Mouse (Mus musculus): Measurements from ENCODE around the gene Slc5a4b. TPM values are rescaled to one million over a fixed set of nuclear protein-coding genes. Genes with fewer than 3 reads are reported as not detected.

Slc5a4b gene
- total RNA-seq, 2 experiments from 2014 or later, result not detected

Small RNAs within 50 kb of the gene (microRNA-seq; reads per million reads assigned to microRNA genes)
- gene Mir6409, result not detected

Other genes starting within 250 kb of the Slc5a4b start
- gene Derl3, start 217.5 kb downstream of the Slc5a4b start, total RNA-seq (2021), result 1 to 10 TPM; 3.0 to 6.0 TPM
- gene Smarcb1, start 189.3 kb downstream of the Slc5a4b start, total RNA-seq (2021), result 10 to 100 TPM; 91.2 to 95.2 TPM
- 100 to 1,000 TPM; 310 to 396 TPM for gene Chchd10, start 177.8 kb downstream of the Slc5a4b start, total RNA-seq (2021)
- 10 to 100 TPM; 14.7 to 19.0 TPM for gene Mmp11, start 174.5 kb downstream of the Slc5a4b start, total RNA-seq (2021)
- 1 to 10 TPM in 1 of 2 experiments, under 1 TPM in 1; 0.90 to 1.8 TPM for gene Gm867, start 170.3 kb downstream of the Slc5a4b start, total RNA-seq (2021)
- under 1 TPM; 0.53 to 0.71 TPM for gene Vpreb3, start 167.9 kb downstream of the Slc5a4b start, total RNA-seq (2021)
- gene Gm5134, start 156.4 kb downstream of the Slc5a4b start, total RNA-seq (2021), result under 1 TPM; 0.14 TPM
- 10 to 100 TPM; 14.5 to 16.6 TPM for gene Zfp280b, start 78.3 kb downstream of the Slc5a4b start, total RNA-seq (2021)
- gene Slc5a4a, start 36.5 kb upstream of the Slc5a4b start, total RNA-seq (2021), result not detected
- 10 to 100 TPM; 18.8 to 20.2 TPM for gene Prmt2, start 126.9 kb upstream of the Slc5a4b start, total RNA-seq (2021)
- 10 to 100 TPM in 1 of 2 experiments, 1 to 10 TPM in 1; 9.5 to 11.2 TPM for gene S100b, start 142.9 kb upstream of the Slc5a4b start, total RNA-seq (2021)
- 10 to 100 TPM; 39.8 to 42.4 TPM for gene Dip2a, start 234.3 kb upstream of the Slc5a4b start, total RNA-seq (2021)